Mouse (Mus musculus) neural tube, embryonic 10.5 days (tissue): ENCODE results near the gene Tbc1d9.
A peak's percentile ranks its signal among the peaks of the same experiment; 100 is the strongest.

Experiments
- DNase-seq: peaks from one replicate; pipeline ENCODE4 v3.0.0-alpha.2; 2017; ENCODE audit warnings: low spot score; ENCODE audit errors: extremely low spot score

Tbc1d9 gene

GRCm38 (mm10) chr8:83165235-83165930 lies at the start of gene Tbc1d9:
Tbc1d9 (plus strand) TSS chr8:83165352.
- DNase-seq, result peak; percentile 78

DNA sequence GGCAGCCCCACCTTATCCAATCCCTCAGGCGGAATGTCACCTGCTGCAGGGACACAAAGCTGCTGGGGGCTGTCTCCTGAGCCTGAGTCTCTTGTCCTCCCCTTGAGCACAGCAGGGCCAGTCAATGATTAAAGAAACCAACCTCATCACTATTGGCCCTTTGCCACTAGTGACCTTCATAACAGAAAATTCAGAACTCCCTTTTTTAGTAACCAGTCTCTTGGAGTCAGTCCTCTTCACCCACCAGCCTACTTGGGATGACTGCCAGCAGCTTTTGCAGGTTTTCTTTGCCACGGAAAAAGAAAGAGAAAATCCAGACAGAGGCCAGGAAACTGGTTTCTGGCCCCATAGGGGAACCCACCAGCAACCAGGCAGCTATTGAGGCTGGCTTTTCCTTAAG lies 30.1 kb upstream of the Tbc1d9 start:
- DNase-seq, result no peak

DNA sequence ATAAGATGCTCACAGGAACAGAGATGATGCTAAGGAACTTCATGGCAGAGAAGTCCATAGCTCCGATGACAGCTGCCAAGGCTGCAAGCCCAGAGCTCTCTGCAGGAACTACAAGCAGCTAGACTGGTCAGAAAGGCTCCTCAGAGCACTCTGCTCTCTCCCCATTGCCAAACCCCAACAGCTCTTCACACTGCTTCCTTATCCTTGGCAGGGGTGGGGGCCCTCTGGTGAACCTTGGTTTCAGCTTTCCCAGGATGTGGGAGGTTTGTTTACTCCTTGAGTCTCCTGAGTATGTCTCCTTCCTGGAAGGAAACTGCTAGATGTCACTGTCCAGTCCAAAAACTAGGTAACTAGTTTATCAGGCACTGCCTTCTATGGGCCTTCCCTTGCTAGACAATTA lies 25.1 kb upstream of the Tbc1d9 start:
- no peak for DNase-seq

GRCm38 (mm10) chr8:83140701-83141111 lies 24.4 kb upstream of the Tbc1d9 start:
- DNase-seq, result no peak

- DNase-seq, result no peak
Observed at GRCm38 (mm10) chr8:83141358-83141757, 23.8 kb upstream of the Tbc1d9 start.

DNA sequence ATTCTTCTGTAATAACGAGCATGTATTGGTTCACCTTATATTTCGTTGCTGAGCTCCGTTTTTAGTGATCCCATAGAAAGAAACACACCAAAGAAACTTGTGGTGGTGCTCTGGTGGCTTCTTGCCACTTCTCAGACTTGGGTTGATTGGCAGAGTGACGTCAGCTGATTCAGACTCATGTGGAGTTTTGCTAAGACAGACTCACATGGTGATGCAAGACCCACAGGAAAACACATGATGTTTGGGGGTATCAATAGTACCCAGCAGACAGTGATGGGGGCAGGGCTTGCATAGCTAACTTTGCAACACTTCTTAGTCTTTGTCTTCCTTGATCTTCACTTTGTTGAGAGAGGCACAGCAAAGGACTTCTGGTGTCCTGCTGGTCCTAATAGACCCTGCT lies 20.6 kb upstream of the Tbc1d9 start:
- no peak for DNase-seq

DNA sequence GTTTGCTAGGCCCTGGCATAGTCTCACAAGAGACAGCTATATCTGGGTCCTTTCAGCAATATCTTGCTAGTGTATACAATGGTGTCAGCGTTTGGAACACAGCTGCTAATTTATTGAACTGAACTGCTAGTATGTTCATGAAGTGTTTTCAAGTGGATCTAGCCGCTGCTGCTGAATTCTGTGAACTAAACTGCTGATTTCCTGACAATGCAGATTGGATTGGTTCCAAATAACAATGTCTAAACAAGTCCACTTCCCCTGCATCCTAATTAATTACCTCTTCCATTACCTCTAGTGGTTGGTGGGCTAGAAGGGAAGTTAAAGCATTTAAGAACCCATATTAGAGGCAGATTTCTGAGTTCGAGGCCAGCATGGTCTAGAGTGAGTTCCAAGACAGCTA lies 19.7 kb upstream of the Tbc1d9 start:
- no peak for DNase-seq

DNA sequence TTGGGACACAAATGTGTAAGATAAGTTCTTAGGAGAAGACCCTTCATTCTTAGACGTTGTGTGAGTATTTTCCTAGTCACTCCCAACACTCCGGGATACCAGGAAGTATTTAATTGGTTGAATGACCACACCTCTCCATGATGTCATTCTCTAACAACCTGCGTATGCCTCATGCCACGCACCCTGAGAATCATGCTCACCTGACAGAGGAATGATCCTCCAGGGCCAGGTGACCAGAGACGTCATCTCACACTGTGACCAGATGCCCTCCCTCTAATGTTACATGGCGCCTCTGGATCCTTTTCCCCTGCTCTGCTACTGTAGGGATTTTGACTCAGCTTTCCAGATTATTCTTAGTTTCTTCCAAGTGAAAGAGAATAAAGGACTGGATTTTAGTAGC lies 16.0 kb upstream of the Tbc1d9 start:
- no peak for DNase-seq

DNA sequence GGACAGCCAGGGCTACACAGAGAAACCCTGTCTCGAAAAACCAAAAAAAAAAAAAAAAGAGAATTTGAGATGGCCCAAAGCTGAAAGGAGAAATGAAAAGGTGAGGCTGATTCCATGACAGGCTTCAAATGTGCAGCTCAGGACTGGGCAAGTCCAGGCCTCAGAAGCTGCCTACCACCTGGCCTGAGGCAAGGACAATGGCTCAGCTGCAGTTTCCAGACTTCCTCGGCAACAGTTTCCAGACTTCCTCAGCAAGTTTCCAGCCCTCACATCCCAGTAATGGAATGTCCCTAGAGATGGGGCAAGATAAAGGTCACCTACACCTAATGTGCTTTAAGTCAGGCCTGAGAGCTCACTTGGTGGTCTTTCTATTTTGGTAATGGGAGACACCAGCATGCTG lies 13.1 kb upstream of the Tbc1d9 start:
- DNase-seq, result no peak

- DNase-seq, result no peak
Observed at GRCm38 (mm10) chr8:83152470-83152869, 12.7 kb upstream of the Tbc1d9 start.

- no peak for DNase-seq
Observed at GRCm38 (mm10) chr8:83155110-83155509, 10.0 kb upstream of the Tbc1d9 start.

DNA sequence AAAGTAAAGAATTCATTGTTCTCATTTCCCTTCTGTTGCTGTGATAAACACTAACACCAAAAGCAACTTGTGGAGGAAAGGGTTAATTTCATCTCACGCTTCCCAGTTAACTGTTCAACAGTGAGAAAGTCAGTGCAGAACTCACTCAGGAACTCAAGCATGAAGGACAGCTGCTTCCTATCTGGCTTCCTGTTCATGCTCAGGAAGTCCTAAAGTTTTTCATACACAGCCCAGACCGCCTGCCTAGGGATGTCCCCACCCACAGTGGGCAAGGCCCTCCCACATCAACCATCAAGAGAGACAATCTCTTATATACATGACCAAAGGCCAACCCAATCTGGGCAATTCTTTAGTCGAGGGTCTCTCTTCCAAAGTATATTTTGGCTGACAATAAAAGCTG lies 6.2 kb upstream of the Tbc1d9 start:
- DNase-seq, result no peak

DNA sequence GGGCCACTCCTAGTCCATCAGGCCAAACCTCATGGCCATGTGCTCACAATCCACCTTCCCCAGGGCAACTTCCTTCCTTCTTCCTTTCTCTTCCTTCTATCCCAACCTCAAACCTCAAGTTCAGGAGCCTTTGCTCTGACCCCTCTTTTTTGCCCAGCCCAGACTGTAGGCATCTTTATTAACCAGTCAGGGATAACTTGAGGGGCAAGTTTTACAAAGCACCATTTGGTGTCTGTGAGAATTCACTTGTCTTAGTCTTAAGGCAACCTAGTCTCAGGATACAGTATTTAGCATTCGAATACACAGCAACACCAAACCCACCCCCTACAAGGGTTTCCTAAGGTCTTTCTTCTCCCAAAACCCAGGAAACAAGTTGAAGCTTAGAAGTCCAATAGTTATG lies 5.5 kb upstream of the Tbc1d9 start:
- DNase-seq, result no peak

DNA sequence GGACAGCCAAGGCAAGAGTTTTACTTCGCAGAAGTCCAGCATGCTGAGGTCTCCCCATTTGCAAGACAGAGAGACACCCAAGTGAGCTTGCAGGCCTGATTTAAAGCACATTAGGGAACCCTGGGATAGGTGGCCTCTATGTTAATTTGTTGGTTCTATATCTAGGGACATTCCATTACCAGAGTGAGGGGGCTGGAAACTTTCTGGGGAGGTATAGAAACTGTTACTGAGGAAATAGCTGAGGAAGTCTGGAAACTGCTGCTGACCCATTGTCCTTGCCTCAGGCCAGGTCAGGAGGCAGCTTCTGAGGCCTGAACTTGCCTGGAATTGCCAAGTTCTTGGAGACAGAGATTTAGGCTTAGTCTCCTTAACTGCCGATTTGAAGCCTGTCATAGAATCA lies 4.5 kb upstream of the Tbc1d9 start:
- no peak for DNase-seq

DNA sequence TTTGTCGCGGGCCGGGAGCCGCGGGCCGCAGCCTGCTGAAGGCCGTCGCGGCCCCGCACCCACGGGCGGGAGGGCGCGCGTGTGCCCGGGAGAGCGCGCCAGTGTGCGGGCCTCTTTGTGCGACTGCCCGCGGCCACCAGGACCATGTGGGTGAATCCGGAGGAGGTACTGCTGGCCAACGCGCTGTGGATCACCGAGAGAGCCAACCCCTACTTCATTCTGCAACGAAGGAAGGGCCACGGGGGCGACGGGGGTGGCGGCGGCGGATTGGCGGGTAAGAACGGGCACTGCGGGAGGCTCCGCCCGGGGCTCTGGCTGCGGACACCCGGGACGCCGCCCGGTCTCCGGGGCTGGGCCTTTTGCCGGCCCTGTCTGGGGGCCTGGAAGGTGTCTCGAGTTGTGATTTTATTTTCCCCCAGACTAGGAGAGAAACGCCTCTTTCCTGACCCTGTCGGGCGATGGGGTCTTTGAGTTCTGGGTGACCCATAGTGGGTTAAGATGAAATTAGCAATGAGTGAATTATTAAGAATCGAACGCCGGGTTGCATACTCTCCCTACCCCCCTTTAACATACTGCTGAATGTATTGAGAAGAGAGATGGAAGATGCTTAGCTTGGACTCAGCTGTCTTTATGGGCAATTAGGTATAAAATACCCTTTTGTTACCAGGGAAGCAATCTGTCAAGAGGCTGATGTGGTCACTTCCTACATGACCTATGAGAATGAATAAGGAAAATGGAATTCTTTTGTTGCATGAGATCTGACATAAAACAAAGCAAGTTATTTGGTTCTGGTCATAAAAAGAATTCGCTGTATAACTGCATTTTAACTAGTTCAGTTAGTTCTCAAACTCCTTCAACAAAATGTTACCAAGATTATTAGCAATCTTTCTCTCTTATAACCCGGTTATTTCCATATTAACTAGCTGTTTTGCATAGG lies 1.0 kb downstream of the Tbc1d9 start, which contains the start of gene Gm10645:
Gene Gm10645 (minus strand): TSS at position 240 of the 937 bp plus-strand sequence.
- DNase-seq, result peak; percentile 77

DNA sequence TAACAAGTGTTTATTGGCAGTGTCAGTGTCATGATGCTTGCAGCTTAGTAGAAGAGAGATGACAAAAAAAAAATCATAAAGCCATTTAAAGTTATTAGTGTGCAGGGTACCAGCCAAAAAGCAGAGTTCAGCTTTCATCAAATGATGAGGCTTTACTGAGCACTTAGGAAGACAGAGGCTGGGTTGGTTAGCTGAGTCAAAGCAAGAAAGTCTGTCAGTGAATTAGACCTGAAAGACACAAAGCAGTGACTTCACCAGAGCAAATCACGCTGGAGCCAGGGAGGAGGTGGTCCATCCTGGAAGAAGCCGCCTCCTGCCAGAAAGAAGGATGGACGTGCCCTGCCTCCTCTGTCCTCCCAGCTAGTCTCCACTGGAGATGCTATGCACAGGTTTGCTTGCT lies 2.8 kb downstream of the Tbc1d9 start:
- no peak for DNase-seq

DNA sequence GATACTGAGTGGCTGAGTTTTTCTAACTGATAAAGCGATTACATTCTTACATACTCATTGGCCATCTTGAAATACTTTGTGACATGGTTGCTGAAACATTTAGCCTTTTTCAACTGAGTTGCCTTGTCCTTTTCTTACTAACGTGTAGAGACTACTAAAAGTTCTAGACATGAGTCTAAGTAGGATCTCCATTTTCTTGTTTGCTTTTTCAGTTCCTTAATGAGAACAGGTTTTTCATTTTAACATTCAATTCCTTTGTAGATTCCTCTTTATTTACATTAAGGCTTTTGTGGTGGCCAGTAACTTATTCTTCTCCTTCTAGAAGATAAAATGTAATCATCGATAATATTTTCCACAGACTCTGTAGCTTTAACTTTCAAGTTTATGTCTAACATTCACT lies 4.0 kb downstream of the Tbc1d9 start:
- no peak for DNase-seq

DNA sequence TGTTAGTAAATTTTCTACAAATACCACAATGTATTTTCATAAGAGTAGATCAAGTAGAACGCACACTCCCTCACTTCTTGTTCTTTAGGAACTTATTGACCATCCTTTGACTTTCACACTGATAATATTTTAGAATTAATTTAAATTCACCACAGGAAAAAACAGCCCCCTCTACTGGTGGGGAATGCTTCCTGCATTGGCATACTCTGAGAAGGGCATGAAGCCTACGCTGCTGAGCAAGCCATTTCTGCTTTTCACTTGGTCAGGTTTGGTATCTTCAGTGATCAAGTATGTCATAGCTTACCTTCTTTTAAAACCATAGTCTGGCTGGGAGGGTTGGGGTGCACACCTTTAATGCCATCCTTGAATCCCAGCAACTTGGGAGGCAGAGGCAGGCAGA lies 4.6 kb downstream of the Tbc1d9 start:
- DNase-seq, result no peak

- no peak for DNase-seq
Observed at GRCm38 (mm10) chr8:83170894-83171293, 5.7 kb downstream of the Tbc1d9 start.

DNA sequence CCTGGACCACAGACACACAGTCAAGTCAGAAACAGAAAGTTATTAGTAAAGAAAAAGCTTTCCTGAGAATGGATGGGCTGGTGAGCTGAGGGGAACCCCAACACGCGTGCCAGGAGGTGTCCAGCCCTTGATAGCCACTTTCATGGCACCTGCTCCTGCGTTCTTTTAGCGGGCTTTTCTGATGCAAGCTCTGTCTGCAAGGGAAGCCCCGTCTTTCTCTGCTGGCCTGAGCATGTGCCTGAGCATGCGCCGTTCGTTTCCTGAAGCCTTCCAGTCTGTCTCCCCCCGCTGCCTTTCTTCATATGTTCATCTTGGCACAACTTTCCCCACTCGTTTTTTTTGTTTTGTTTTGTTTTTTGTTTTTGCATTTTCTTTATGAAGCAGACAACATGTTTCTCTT lies 10.5 kb downstream of the Tbc1d9 start:
- no peak for DNase-seq

DNA sequence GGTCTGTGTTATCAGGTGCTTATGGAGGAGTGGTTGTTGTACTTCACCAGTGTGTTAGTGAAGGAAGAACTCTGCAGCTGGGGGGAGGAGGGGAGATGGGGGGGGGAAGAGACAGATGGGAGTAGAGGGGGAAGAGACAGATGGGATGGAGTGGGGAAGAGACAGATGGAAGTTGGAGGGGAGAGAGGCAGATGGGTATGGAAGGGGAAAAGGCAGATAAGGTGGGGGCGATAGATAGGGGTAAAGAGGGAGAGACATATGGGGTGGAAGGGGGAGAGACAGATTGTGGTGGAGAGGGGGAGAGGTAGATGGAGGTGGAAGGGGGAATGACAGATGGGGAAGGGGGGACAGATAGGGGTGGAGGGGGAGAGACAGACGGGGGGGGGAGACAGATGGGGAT lies 11.6 kb downstream of the Tbc1d9 start:
- DNase-seq, result no peak

GRCm38 (mm10) chr8:83177317-83178195 lies 12.4 kb downstream of the Tbc1d9 start:
- DNase-seq, result no peak
